Mouse (Mus musculus) Muller cell, postnatal 12 days (primary cell): ENCODE measurements around the gene 4930556J24Rik.
"Not testable (repeated sequence)": the region's sequence is repeated elsewhere in the genome, so short reads cannot be mapped to it uniquely, and the experiment has no call there.

ENCODE experiments used
- DNase-seq: peaks from one replicate; pipeline ENCODE4 v3.0.0-alpha.2; 2015; ENCODE audit errors: inconsistent ontology term

4930556J24Rik gene

GRCm38 (mm10) chr11:3973081-3973480 is 3.5 kb downstream of the 4930556J24Rik start:
- DNase-seq, result no peak

- DNase-seq, result no peak
These were observed 6.2 kb downstream of the 4930556J24Rik start for GRCm38 (mm10) chr11:3970361-3970760.

- no peak for DNase-seq
These were observed 6.7 kb downstream of the 4930556J24Rik start for GRCm38 (mm10) chr11:3969837-3970236.

GRCm38 (mm10) chr11:3964416-3965172 is 12.0 kb downstream of the 4930556J24Rik start:
- DNase-seq, result no peak

GRCm38 (mm10) chr11:3963610-3964415 is 12.8 kb downstream of the 4930556J24Rik start, which contains the start of gene Pes1:
Gene Pes1, plus strand, starts transcription at chr11:3963975.
- DNase-seq, result peak; percentile 94

GRCm38 (mm10) chr11:3963155-3963554 is 13.4 kb downstream of the 4930556J24Rik start:
- no peak for DNase-seq

- no peak for DNase-seq
These were observed 14.8 kb downstream of the 4930556J24Rik start for GRCm38 (mm10) chr11:3961761-3962160.

GRCm38 (mm10) chr11:3960901-3961300 is 15.7 kb downstream of the 4930556J24Rik start:
- DNase-seq, result no peak

GRCm38 (mm10) chr11:3955371-3955770 is 21.2 kb downstream of the 4930556J24Rik start:
- DNase-seq, result not testable (repeated sequence)

- DNase-seq, result not testable (repeated sequence)
These were observed 21.7 kb downstream of the 4930556J24Rik start for GRCm38 (mm10) chr11:3954876-3955275.

GRCm38 (mm10) chr11:3946386-3946785 is 30.2 kb downstream of the 4930556J24Rik start:
- DNase-seq, result no peak

- no peak for DNase-seq
These were observed 35.2 kb downstream of the 4930556J24Rik start for GRCm38 (mm10) chr11:3941371-3941770.

- no peak for DNase-seq
These were observed 39.2 kb downstream of the 4930556J24Rik start for GRCm38 (mm10) chr11:3937321-3937874.

- no peak for DNase-seq
These were observed 40.3 kb downstream of the 4930556J24Rik start for GRCm38 (mm10) chr11:3936318-3936717.

- DNase-seq, result no peak
These were observed 41.4 kb downstream of the 4930556J24Rik start for GRCm38 (mm10) chr11:3935135-3935534.

- no peak for DNase-seq
These were observed 42.8 kb downstream of the 4930556J24Rik start for GRCm38 (mm10) chr11:3933756-3934285.

- peak; percentile 76 for DNase-seq
These were observed 44.9 kb downstream of the 4930556J24Rik start, which contains the start of gene Tcn2 for GRCm38 (mm10) chr11:3931511-3932211. Gene Tcn2, minus strand, starts transcription at chr11:3932159.

GRCm38 (mm10) chr11:3930931-3931330 is 45.6 kb downstream of the 4930556J24Rik start:
- no peak for DNase-seq

- DNase-seq, result no peak
These were observed 46.6 kb downstream of the 4930556J24Rik start for GRCm38 (mm10) chr11:3930019-3930418.

- DNase-seq, result no peak
These were observed 50.7 kb downstream of the 4930556J24Rik start for GRCm38 (mm10) chr11:3925916-3926315.

- DNase-seq, result no peak
These were observed 53.8 kb downstream of the 4930556J24Rik start for GRCm38 (mm10) chr11:3922731-3923130.
